Mouse (Mus musculus) layer of hippocampus, adult 2 months (tissue): ENCODE measurements around the gene Tmem14a. TPM values are rescaled to one million over a fixed set of nuclear protein-coding genes. Genes with fewer than 3 reads are reported as not detected.
"Not testable (repeated sequence)": the region's sequence is repeated elsewhere in the genome, so short reads cannot be mapped to it uniquely, and the experiment has no call there.

Source experiments
- DNase-seq, 2 experiments: peaks; one replicate each; pipeline ENCODE4 v3.0.0; 2022; ENCODE audit warnings: low spot score in 2 of 2
- H3K27ac ChIP-seq: fragments of 200-600 bp; 2 replicates; pipeline ENCODE4 v1.8.1; 2022
- H3K4me3 ChIP-seq: fragments of 200-600 bp; 2 replicates; pipeline ENCODE4 v1.8.1; 2022; ENCODE audit warnings: mild to moderate bottlenecking
- CTCF ChIP-seq: fragments of 200-600 bp; conservative IDR thresholded peaks from 2 replicates; pipeline ENCODE4 v1.8.1; 2022; ENCODE audit warnings: antibody characterized with exemption, mild to moderate bottlenecking, moderate library complexity
- total RNA-seq, 2 experiments: library from RNA; stranded (reverse); gene quantifications; 2 replicates each; pipeline ENCODE4 v1.2.3; 2021

Gene Tmem14a
- total RNA-seq, 2 experiments from 2014 or later = 21.9 to 28.9 TPM

- H3K4me3 ChIP-seq = no peak overlapping the region
- H3K27ac ChIP-seq = no peak overlapping the region
- DNase-seq = no peak
- no peak for TF ChIP-seq CTCF
Observed at GRCm38 (mm10) chr1:21256871-21257270, 38.5 kb downstream of the Tmem14a start.

GRCm38 (mm10) chr1:21259981-21260380 lies 41.6 kb downstream of the Tmem14a start:
- DNase-seq, H3K27ac ChIP-seq, H3K4me3 ChIP-seq: not testable (repeated sequence)

GRCm38 (mm10) chr1:21262401-21262800 lies 44.0 kb downstream of the Tmem14a start:
- TF ChIP-seq CTCF = no peak
- no peak for DNase-seq
- no peak overlapping the region for H3K4me3 ChIP-seq
- H3K27ac ChIP-seq = no peak overlapping the region

- H3K27ac ChIP-seq = no peak overlapping the region
- DNase-seq = no peak
- TF ChIP-seq CTCF = no peak
- H3K4me3 ChIP-seq = no peak overlapping the region
Observed at GRCm38 (mm10) chr1:21263986-21264385, 45.6 kb downstream of the Tmem14a start.

- no peak overlapping the region for H3K27ac ChIP-seq
- H3K4me3 ChIP-seq = no peak overlapping the region
- TF ChIP-seq CTCF = no peak
- no peak for DNase-seq
Observed at GRCm38 (mm10) chr1:21264747-21265146, 46.4 kb downstream of the Tmem14a start.

GRCm38 (mm10) chr1:21266766-21267165 lies 48.4 kb downstream of the Tmem14a start:
- no peak for DNase-seq
- no peak overlapping the region for H3K27ac ChIP-seq
- peak; percentile 38 for TF ChIP-seq CTCF
- H3K4me3 ChIP-seq = no peak overlapping the region

- H3K4me3 ChIP-seq, DNase-seq: not testable (repeated sequence)
Observed at GRCm38 (mm10) chr1:21267466-21267865, 49.1 kb downstream of the Tmem14a start.

GRCm38 (mm10) chr1:21271343-21272055 lies 53.1 kb downstream of the Tmem14a start:
- no peak overlapping the region for H3K27ac ChIP-seq
- peak; percentile 80 for TF ChIP-seq CTCF

More at GRCm38 (mm10) chr1:21267466-21267865, 49.1 kb downstream of the Tmem14a start:
- H3K27ac ChIP-seq = not testable (repeated sequence)

GRCm38 (mm10) chr1:21272056-21272431 lies 53.7 kb downstream of the Tmem14a start:
- Histone ChIP-seq H3K27ac (no peak overlapping the region), H3K4me3 (peak overlapping the region; percentile 44)
- DNase-seq = peak in 1 of 2 experiments; percentile 43
- TF ChIP-seq CTCF = no peak

More at GRCm38 (mm10) chr1:21271343-21272055, 53.1 kb downstream of the Tmem14a start:
- DNase-seq = peak; percentile 27 to 76
- peak overlapping the region; percentile 44 for H3K4me3 ChIP-seq

- TF ChIP-seq CTCF = no peak
- H3K27ac ChIP-seq = no peak overlapping the region
- DNase-seq = no peak
- H3K4me3 ChIP-seq = no peak overlapping the region
Observed at GRCm38 (mm10) chr1:21273091-21273490, 54.7 kb downstream of the Tmem14a start.

GRCm38 (mm10) chr1:21274437-21275040 lies 56.2 kb downstream of the Tmem14a start:
- TF ChIP-seq CTCF = no peak
- DNase-seq = no peak

GRCm38 (mm10) chr1:21275366-21275765 lies 57.0 kb downstream of the Tmem14a start:
- DNase-seq, H3K27ac ChIP-seq, H3K4me3 ChIP-seq: not testable (repeated sequence)

More at GRCm38 (mm10) chr1:21274437-21275040, 56.2 kb downstream of the Tmem14a start:
- Histone ChIP-seq H3K4me3 (no peak overlapping the region), H3K27ac (no peak overlapping the region)

- H3K27ac ChIP-seq, H3K4me3 ChIP-seq, DNase-seq: not testable (repeated sequence)
- peak; percentile 48 for TF ChIP-seq CTCF
Observed at GRCm38 (mm10) chr1:21276158-21276557, 57.8 kb downstream of the Tmem14a start.

Other genes with a start within 250 kb of the Tmem14a start
- gene Tram2, start 139.3 kb upstream of the Tmem14a start, total RNA-seq = 1 to 10 TPM in 1 of 2 experiments, under 1 TPM in 1; 1.00 to 1.1 TPM
- gene Gsta3, start 22.0 kb downstream of the Tmem14a start, total RNA-seq = 1 to 10 TPM; 1.1 to 1.4 TPM
- not detected for gene Khdc1a, start 131.1 kb downstream of the Tmem14a start, total RNA-seq
- not detected for gene Khdc1c, start 149.8 kb downstream of the Tmem14a start, total RNA-seq
- gene Khdc1b, start 165.0 kb downstream of the Tmem14a start, total RNA-seq = not detected